Mouse (Mus musculus) stomach, postnatal 0 days (tissue): ENCODE data around the gene Mcoln3.

ENCODE experiments used
- CTCF ChIP-seq: IDR thresholded peaks from 2 replicates; pipeline ENCODE4 v1.5.1; 2016; ENCODE audit warnings: antibody characterized with exemption, low read depth, mild to moderate bottlenecking, moderate library complexity
- EP300 ChIP-seq: optimal IDR thresholded peaks from 2 replicates; pipeline ENCODE3; 2016; ENCODE audit warnings: antibody characterized with exemption

GRCm38 (mm10) chr3:146097861-146098260 lies 19.4 kb upstream of the Mcoln3 start:
- TF ChIP-seq CTCF (no peak), EP300 (no peak)
